Mouse (Mus musculus) neural tube, embryonic 15.5 days (tissue): ENCODE data around the gene Rogdi. TPM values are rescaled to one million over a fixed set of nuclear protein-coding genes. Genes with fewer than 3 reads are reported as not detected.

ENCODE experiments used
- ATAC-seq: fragments of 200-750 bp; cut with Nextera tagmentation; 2 replicates; pipeline ENCODE4 v1.8.0; 2017; ENCODE audit warnings: mild to moderate bottlenecking, moderate TSS enrichment, moderate library complexity; ENCODE audit not compliant: low FRiP score
- H3K27ac ChIP-seq: fragments of 300-500 bp; sonication (generic); replicated peaks from 2 replicates; pipeline ENCODE4 v1.5.1; 2015; ENCODE audit warnings: mild to moderate bottlenecking, inconsistent platforms
- H3K27me3 ChIP-seq: fragments of 300-500 bp; sonication (generic); replicated peaks from 2 replicates; pipeline ENCODE4 v1.6.1; 2015; ENCODE audit warnings: inconsistent platforms
- H3K36me3 ChIP-seq: fragments of 300-500 bp; sonication (generic); 2 replicates; pipeline ENCODE4 v1.6.1; 2015; ENCODE audit warnings: inconsistent platforms
- H3K4me1 ChIP-seq: fragments of 300-500 bp; sonication (generic); 2 replicates; pipeline ENCODE4 v1.6.1; 2015; ENCODE audit warnings: inconsistent platforms
- H3K4me2 ChIP-seq: fragments of 300-500 bp; sonication (generic); 2 replicates; pipeline ENCODE4 v1.6.1; 2015; ENCODE audit warnings: inconsistent platforms, mild to moderate bottlenecking, moderate library complexity
- H3K4me3 ChIP-seq: fragments of 300-500 bp; sonication (generic); replicated peaks from 2 replicates; pipeline ENCODE4 v1.5.1; 2015; ENCODE audit warnings: mild to moderate bottlenecking, inconsistent platforms
- H3K9ac ChIP-seq: fragments of 300-500 bp; sonication (generic); replicated peaks from 2 replicates; pipeline ENCODE4 v1.6.1; 2015; ENCODE audit warnings: mild to moderate bottlenecking, inconsistent platforms
- H3K9me3 ChIP-seq: fragments of 300-500 bp; sonication (generic); replicated peaks from 2 replicates; pipeline ENCODE4 v1.6.1; 2016; ENCODE audit warnings: inconsistent platforms
- WGBS: fragments of 180-500 bp; shearing (Covaris S2); methylation state at CpG from one replicate; pipeline ENCODE4 v1.1.7; 2015; ENCODE audit warnings: mixed read lengths; 5-methylcytosine and 5-hydroxymethylcytosine counted together
- polyA plus RNA-seq: library from polyadenylated mRNA; unstranded; fragments of >200 nt; fragmentation: Nextera tagmentation; extraction: Ambion mirVana; gene quantifications from 2 replicates; pipeline ENCODE4 v1.2.1, GENCODE M21; 2015

The Rogdi gene
- polyA plus RNA-seq, 1 experiment from 2014 or later = 170 TPM

DNA sequence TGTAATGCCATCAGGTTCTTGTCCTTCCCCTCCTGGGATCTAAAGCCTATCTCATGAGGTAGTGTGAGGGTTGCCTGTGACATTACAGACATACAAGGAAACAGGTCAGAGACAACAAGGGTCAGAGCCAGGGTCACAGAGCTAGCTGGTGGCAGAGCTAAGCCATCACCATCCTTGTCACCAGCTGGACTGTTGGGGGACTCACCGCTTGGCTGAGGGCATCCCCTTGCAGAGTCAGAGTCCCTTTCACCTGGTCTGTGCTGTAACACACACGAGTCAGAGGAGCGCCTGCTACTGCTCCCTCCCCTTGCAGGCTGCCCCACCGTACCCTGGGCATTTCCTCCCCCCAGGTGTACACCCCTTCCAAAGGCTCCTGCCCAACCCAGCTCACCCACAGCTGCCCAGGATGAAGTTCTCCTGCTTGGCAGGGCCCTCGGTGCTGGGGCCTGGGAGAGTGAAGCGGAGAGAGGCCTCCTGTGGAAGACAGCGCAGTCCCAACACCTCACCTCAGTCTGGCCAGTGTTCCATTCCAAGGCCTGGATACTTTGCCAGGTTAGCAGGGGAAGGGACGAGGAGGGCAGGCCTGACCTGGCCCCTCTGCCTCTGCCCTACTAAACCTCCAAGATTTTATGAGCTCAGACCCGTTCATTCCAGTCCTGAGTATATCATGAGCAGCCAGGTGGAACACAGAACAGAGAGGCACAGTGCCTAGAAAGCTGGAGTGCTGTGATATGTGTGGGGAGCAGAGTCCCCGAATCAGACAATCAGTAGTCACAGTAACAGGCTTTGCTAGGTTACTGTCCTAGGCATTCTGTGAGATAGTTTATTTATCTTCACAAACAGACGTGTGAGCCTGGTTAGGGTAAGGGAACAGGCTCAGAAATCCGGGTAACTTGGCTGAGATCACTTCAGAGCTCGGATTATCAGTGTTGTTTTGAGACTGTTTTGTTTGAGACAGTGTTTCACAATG lies 1.0 kb downstream of the Rogdi start:
- Histone ChIP-seq H3K9me3 (no peaks in the 10 kb centered on the region), H3K27me3 (no peaks in the 10 kb centered on the region), H3K4me3 (peak overlapping the region; percentile 61), H3K4me2 (peak overlapping the region; percentile 78), H3K36me3 (peaks cover 51% of the 10 kb centered on the region), H3K4me1 (peaks cover 20% of the 10 kb centered on the region), H3K27ac (peak overlapping the region; percentile 86), H3K9ac (peak overlapping the region; percentile 61)
- 53% methylated on average over 13 of the region's 13 CpGs for WGBS
- ATAC-seq = no peak

DNA sequence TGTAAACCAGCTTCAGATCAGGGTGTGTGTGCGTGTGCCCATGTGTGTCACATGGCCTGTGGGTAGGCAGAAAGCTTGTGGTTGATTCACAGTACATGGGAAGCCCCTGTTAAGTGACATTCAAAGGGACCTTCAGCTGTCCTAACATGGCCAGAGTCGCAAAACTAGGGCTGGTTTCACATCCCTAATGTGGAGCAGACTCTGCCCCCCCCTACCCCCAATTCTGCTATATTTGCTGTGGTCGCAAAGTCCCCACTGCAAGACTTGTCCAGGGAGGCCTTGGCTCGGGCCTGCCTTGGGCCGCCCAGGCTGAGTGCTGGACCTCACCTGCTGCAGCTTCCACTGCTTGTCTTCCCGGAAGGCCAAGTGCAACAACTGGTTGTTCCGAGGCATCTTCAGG lies 2.1 kb downstream of the Rogdi start:
- no peak overlapping the region for H3K9ac ChIP-seq
- no peaks in the 10 kb centered on the region for H3K27me3 ChIP-seq
- no peak overlapping the region for H3K4me3 ChIP-seq
- 90% methylated on average over 7 of the region's 7 CpGs for WGBS
- no peak overlapping the region for H3K27ac ChIP-seq
- no peaks in the 10 kb centered on the region for H3K9me3 ChIP-seq
- no peak overlapping the region for H3K4me2 ChIP-seq
- peaks cover 40% of the 10 kb centered on the region for H3K36me3 ChIP-seq
- H3K4me1 ChIP-seq = peaks cover 20% of the 10 kb centered on the region
- ATAC-seq = no peak

DNA sequence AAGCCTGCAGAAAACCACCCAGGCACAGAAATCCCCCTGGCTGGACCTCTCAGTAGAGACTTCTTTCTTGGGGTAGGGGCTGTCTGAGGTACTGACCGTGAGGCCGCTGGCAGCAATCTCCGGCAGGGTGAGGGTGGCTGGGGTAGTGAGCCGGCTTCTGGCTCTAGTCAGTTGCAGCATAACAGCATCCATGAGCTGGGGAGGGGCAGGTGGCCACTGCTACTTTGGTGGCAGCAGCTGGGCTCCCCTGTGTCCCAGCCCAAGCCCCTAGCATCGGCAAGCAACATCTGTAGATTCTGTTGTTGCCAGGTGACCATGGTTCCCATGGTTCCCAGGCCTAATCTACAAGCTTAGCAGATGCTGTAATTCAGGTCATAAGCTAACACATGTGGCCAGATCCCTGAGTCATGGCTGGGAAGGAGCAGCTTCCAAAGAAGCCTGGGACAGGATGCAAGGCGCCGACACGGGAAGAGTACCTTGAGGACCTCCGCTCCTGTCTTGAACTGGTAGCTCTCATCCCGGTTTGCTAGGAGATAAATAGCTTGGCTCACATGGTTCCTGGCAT lies 2.9 kb downstream of the Rogdi start:
- H3K9ac ChIP-seq = no peak overlapping the region
- no peak for ATAC-seq
- no peaks in the 10 kb centered on the region for H3K27me3 ChIP-seq
- H3K4me3 ChIP-seq = no peak overlapping the region
- peaks cover 20% of the 10 kb centered on the region for H3K4me1 ChIP-seq
- H3K4me2 ChIP-seq = no peak overlapping the region
- H3K36me3 ChIP-seq = peaks cover 32% of the 10 kb centered on the region
- no peaks in the 10 kb centered on the region for H3K9me3 ChIP-seq
- WGBS = 80% methylated on average over 10 of the region's 10 CpGs
- H3K27ac ChIP-seq = no peak overlapping the region

DNA sequence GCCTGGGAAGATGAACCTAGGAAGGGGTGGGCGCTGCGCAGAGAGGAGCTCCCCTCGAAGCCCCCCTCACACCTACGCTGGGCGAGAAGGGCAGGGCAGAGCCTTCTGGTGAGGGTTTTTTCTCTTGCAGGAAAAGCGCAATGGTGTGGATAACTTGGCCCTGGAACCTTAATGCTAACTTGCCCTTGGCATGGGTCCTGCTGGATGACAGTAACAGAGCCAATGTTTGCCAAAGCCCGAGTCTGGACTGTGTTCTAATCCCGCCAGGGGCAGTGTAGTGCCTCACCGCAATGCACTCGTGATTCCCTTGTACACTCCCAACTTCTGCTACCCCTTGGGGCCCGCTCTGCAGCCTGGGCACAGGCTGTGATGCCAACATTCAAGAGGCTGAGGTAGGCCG lies 5.3 kb downstream of the Rogdi start:
- Histone ChIP-seq H3K4me1 (peaks cover 20% of the 10 kb centered on the region), H3K27ac (no peak overlapping the region), H3K4me3 (no peak overlapping the region), H3K9me3 (no peaks in the 10 kb centered on the region), H3K9ac (no peak overlapping the region), H3K36me3 (peaks cover 21% of the 10 kb centered on the region), H3K4me2 (no peak overlapping the region), H3K27me3 (no peaks in the 10 kb centered on the region)
- 87% methylated on average over 12 of the region's 12 CpGs for WGBS
- ATAC-seq = no peak

DNA sequence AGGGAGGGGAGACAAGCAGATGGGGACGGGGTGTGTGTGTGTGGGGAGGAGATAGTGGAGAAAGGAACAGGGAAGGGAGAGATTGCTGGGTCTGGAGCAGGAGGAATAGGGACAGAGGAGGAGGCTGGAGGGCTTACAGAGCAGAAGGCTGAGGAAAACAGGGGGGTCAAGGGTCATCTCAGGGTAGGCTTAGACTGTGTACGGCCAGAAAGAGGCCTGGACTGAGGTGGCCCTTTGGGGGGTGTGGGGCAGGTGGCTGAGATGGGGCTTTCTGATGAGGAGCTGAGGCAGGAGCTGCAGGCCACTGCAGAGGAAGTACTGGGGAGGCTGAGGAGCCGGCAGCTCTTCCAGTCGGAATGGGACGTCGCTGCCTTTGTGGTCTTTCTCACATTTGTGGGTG lies 5.9 kb downstream of the Rogdi start:
- no peaks in the 10 kb centered on the region for H3K27me3 ChIP-seq
- peaks cover 21% of the 10 kb centered on the region for H3K36me3 ChIP-seq
- H3K9ac ChIP-seq = no peak overlapping the region
- no peak for ATAC-seq
- H3K9me3 ChIP-seq = no peaks in the 10 kb centered on the region
- no peak overlapping the region for H3K4me2 ChIP-seq
- no peak overlapping the region for H3K4me3 ChIP-seq
- 53% methylated on average over 6 of the region's 6 CpGs for WGBS
- H3K4me1 ChIP-seq = peaks cover 16% of the 10 kb centered on the region
- H3K27ac ChIP-seq = no peak overlapping the region

DNA sequence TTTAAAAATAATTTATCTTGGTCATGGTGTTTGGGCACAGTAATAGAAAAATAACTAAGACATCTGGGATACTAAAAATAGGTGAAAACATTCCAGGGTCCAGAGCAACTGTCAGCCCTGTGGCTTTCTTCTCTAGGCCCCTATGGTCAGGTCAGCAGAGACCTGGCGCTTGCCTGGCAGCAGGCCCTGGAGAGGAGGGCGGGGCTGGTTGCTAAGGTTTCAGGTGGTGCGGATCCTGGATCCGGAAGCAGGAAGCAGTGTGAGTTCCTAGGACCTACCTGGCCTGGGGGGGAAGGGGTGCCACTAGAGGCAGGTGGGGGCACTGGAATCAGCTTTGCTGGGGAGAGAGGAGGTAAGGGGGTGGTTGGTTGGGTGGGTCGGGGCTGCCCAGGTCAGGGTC lies 6.3 kb downstream of the Rogdi start, which contains the start of gene Smim22:
TSS of gene Smim22 (plus strand) at position 222 of the 400 bp plus-strand sequence.
- no peaks in the 10 kb centered on the region for H3K9me3 ChIP-seq
- 68% methylated on average over 5 of the region's 5 CpGs for WGBS
- no peak for ATAC-seq

DNA sequence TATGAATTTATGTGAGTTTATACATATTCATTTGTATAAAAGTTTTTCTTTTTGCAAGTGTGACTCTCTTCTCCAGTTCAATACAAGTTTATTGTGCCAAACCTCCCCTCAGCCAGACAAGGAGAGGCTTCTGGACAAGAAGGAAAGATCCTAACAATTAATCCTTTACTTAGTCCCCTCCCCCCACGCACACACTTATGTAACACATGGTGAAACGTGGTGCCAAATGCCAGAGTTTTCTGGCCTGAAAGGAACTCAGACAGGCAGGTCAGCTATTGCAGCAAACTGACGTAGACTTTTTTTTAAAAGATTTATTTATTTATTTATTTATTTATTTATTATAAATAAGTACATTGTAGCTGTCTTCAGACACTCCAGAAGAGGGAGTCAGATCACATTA lies 12.7 kb downstream of the Rogdi start:
- H3K9me3 ChIP-seq = no peaks in the 10 kb centered on the region
- WGBS = 82% methylated on average over 3 of the region's 3 CpGs
- H3K27ac ChIP-seq = no peak overlapping the region
- no peaks in the 10 kb centered on the region for H3K27me3 ChIP-seq
- no peaks in the 10 kb centered on the region for H3K36me3 ChIP-seq
- H3K4me2 ChIP-seq = no peak overlapping the region
- H3K4me1 ChIP-seq = no peaks in the 10 kb centered on the region
- H3K4me3 ChIP-seq = no peak overlapping the region
- H3K9ac ChIP-seq = no peak overlapping the region
- no peak for ATAC-seq

More for the DNA sequence above, 6.3 kb downstream of the Rogdi start, which contains the start of gene Smim22:
- Histone ChIP-seq H3K27me3 (no peaks in the 10 kb centered on the region), H3K4me3 (no peak within 1 kb of the TSS), H3K4me1 (peaks cover 12% of the 10 kb centered on the region), H3K27ac (no peak within 1 kb of the TSS), H3K36me3 (peaks cover 21% of the 10 kb centered on the region), H3K9ac (no peak within 1 kb of the TSS), H3K4me2 (no peak within 1 kb of the TSS)

DNA sequence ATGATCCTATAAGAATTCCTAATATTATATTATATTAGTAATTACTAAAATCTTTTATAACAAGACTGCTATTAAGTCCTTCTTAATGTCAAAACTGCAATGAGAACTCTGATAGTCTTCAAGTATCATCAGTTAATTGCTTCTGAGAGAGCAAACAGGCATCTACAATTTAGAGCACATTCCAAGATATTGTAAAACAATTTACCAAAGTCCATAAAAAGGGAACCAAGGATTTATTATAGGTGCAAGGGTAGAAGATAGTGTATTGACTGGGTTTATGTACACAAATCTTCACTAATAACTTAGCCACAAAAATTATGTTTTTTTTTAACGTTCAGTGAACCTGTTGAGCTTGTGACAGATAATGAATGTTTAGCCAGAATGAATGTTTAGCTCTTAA lies 14.4 kb downstream of the Rogdi start:
- H3K4me1 ChIP-seq = no peaks in the 10 kb centered on the region
- no peaks in the 10 kb centered on the region for H3K9me3 ChIP-seq
- H3K27ac ChIP-seq = no peak overlapping the region
- 80% methylated on average over 1 of the region's 1 CpGs for WGBS
- no peak overlapping the region for H3K9ac ChIP-seq
- no peak overlapping the region for H3K4me3 ChIP-seq
- no peak for ATAC-seq
- no peak overlapping the region for H3K4me2 ChIP-seq
- no peaks in the 10 kb centered on the region for H3K27me3 ChIP-seq
- H3K36me3 ChIP-seq = no peaks in the 10 kb centered on the region

DNA sequence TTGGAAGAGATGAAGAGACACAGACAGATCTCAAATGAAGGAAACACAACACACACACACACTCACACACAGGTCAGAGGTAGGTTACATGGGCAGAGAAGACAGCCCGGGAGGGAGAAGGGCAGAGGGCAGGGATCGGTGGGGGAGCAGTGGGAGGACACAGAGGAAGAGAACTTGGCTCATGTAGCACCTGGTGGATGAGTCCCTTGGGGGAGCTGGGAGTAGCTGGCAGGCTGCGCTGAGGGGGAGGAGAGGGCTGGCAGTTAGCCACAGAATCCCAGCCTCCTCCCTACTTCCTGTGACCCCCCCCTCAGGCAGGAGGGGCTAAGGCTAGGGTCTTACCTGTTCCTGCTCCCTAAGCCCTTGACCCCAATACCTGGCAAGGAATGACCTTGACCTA lies 15.8 kb downstream of the Rogdi start, which contains the start of gene Sept12:
TSS of gene Sept12 (minus strand) at position 300 of the 400 bp plus-strand sequence.
- Histone ChIP-seq H3K4me1 (no peaks in the 10 kb centered on the region), H3K4me3 (no peak within 1 kb of the TSS), H3K36me3 (no peaks in the 10 kb centered on the region), H3K9ac (no peak within 1 kb of the TSS), H3K27ac (no peak within 1 kb of the TSS), H3K27me3 (no peaks in the 10 kb centered on the region), H3K9me3 (no peaks in the 10 kb centered on the region), H3K4me2 (no peak within 1 kb of the TSS)
- ATAC-seq = no peak
- 60% methylated on average over 3 of the region's 3 CpGs for WGBS

DNA sequence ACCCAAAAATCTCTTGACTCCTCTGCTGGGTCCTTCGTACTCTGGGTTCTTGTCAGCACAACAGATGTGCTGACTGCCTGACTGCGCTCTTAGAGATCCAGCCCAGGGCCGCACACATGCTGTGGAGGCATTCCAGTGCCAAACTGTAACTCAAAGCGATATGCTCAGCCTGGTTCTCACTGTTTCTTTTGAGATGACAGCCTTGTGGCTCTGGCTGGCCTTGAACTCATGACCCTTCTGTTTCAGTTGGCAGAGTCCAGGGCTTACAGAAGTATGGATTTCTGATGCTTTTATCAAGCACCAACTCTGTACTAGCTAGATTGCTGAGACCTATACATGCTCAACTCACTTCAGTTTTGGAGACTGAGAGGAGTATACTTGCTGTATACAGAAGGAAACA lies 20.1 kb downstream of the Rogdi start:
- Histone ChIP-seq H3K4me2 (no peak overlapping the region), H3K9me3 (no peaks in the 10 kb centered on the region), H3K27me3 (no peaks in the 10 kb centered on the region), H3K4me1 (no peaks in the 10 kb centered on the region), H3K36me3 (no peaks in the 10 kb centered on the region), H3K27ac (no peak overlapping the region), H3K4me3 (no peak overlapping the region), H3K9ac (no peak overlapping the region)
- no peak for ATAC-seq
- 76% methylated on average over 4 of the region's 4 CpGs for WGBS

DNA sequence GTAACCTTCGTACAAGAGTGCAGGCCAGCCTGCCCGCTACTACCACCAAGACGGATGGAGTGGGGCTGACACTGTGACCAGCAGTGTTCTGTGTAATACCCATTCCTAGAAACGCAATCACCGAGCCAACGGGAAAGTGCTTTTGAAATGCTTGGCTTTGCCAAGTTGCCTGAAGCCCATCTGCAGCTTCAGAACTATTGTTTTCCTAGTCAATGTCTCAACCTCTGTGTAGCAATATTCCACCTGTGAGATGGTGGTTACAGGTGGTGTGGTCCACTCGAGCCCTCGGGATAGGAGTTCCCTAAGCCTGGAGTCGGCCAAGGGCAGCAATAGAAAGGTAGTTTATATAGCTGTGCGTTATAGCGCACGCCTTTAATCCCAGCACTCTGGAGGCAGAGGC lies 28.6 kb downstream of the Rogdi start:
- Histone ChIP-seq H3K9ac (no peak overlapping the region), H3K4me2 (no peak overlapping the region), H3K36me3 (no peaks in the 10 kb centered on the region), H3K4me3 (no peak overlapping the region), H3K27me3 (no peaks in the 10 kb centered on the region), H3K27ac (no peak overlapping the region), H3K9me3 (no peaks in the 10 kb centered on the region), H3K4me1 (no peaks in the 10 kb centered on the region)
- WGBS = 96% methylated on average over 12 of the region's 12 CpGs
- ATAC-seq = no peak
